Mouse (Mus musculus) heart, embryonic 11.5 days (tissue): ENCODE results near the gene Cdan1. TPM values are rescaled to one million over a fixed set of nuclear protein-coding genes. Genes with fewer than 3 reads are reported as not detected.

Source experiments
- ATAC-seq: fragments of 200-750 bp; cut with Nextera tagmentation; replicated peaks from 2 replicates; pipeline ENCODE4 v1.8.0; 2017; ENCODE audit warnings: moderate library complexity; ENCODE audit not compliant: insufficient number of reproducible peaks, low FRiP score, low TSS enrichment
- H3K27ac ChIP-seq: fragments of 300-500 bp; sonication (generic); 2 replicates; pipeline ENCODE4 v1.5.1; 2014; ENCODE audit warnings: mild to moderate bottlenecking, low read depth, low read length
- H3K27me3 ChIP-seq: fragments of 300-500 bp; sonication (generic); 2 replicates; pipeline ENCODE4 v1.6.1; 2014; ENCODE audit warnings: mild to moderate bottlenecking, low read length, mixed read lengths; ENCODE audit not compliant: control insufficient read depth, insufficient read depth
- H3K36me3 ChIP-seq: fragments of 300-500 bp; sonication (generic); 2 replicates; pipeline ENCODE4 v1.6.1; 2014; ENCODE audit warnings: mild to moderate bottlenecking, low read length, moderate library complexity, mixed read lengths; ENCODE audit not compliant: control insufficient read depth, insufficient read depth
- H3K4me1 ChIP-seq: fragments of 300-500 bp; sonication (generic); 2 replicates; pipeline ENCODE4 v1.6.1; 2014; ENCODE audit warnings: low read length; ENCODE audit not compliant: control insufficient read depth, insufficient read depth
- H3K4me2 ChIP-seq: fragments of 300-500 bp; sonication (generic); 2 replicates; pipeline ENCODE4 v1.6.1; 2014; ENCODE audit warnings: mild to moderate bottlenecking, moderate library complexity
- H3K4me3 ChIP-seq: fragments of 300-500 bp; sonication (generic); 2 replicates; pipeline ENCODE4 v1.5.1; 2014; ENCODE audit warnings: low read depth, low read length
- H3K9ac ChIP-seq: fragments of 300-500 bp; sonication (generic); 2 replicates; pipeline ENCODE4 v1.6.1; 2014; ENCODE audit warnings: mild to moderate bottlenecking, low read depth, low read length, moderate library complexity
- H3K9me3 ChIP-seq: fragments of 300-500 bp; sonication (generic); replicated peaks from 2 replicates; pipeline ENCODE4 v1.6.1; 2016; ENCODE audit warnings: low read length; ENCODE audit not compliant: control insufficient read depth
- WGBS: fragments of 180-500 bp; shearing (Covaris S2); extraction: QIAGEN DNeasy Blood & Tissue Kit; methylation state at CpG from one replicate; pipeline ENCODE4 v1.1.7; 2014; ENCODE audit not compliant: insufficient replicate concordance; 5-methylcytosine and 5-hydroxymethylcytosine counted together
- polyA plus RNA-seq: library from polyadenylated mRNA; unstranded; fragments of >200 nt; fragmentation: Nextera tagmentation; extraction: Ambion mirVana; gene quantifications from 2 replicates; pipeline ENCODE4 v1.2.1, GENCODE M21; 2014

Gene Cdan1
- polyA plus RNA-seq, result 8.0 and 9.2 TPM in 2 replicates

- Histone ChIP-seq H3K27ac (peak within 1 kb of the TSS; percentile 58), H3K4me3 (peak within 1 kb of the TSS; percentile 86), H3K36me3 (no peaks in the 10 kb centered on the region), H3K4me1 (peaks cover 5% of the 10 kb centered on the region; the same call in 1 of the 2 replicates), H3K9ac (peak within 1 kb of the TSS; percentile 85), H3K27me3 (no peaks in the 10 kb centered on the region), H3K9me3 (no peaks in the 10 kb centered on the region), H3K4me2 (peak within 1 kb of the TSS; percentile 86)
- ATAC-seq, result peak; percentile 64
- under 1% methylated on average over 60 of the region's 71 CpGs for WGBS
Observed at GRCm38 (mm10) chr2:120849449-120850423, at the start of gene Cdan1. Gene Cdan1 (minus strand): TSS chr2:120850128.

GRCm38 (mm10) chr2:120896361-120896760 is 46.4 kb upstream of the Cdan1 start:
- Histone ChIP-seq H3K4me3 (no peak overlapping the region), H3K9ac (no peak overlapping the region), H3K4me2 (no peak overlapping the region), H3K27ac (no peak overlapping the region), H3K27me3 (no peaks in the 10 kb centered on the region), H3K9me3 (no peaks in the 10 kb centered on the region), H3K36me3 (peaks cover 15% of the 10 kb centered on the region), H3K4me1 (no peaks in the 10 kb centered on the region)
- WGBS, result 96% methylated on average over 3 of the region's 3 CpGs
- ATAC-seq, result no peak

GRCm38 (mm10) chr2:120887601-120888000 is 37.7 kb upstream of the Cdan1 start:
- peaks cover 25% of the 10 kb centered on the region for H3K36me3 ChIP-seq
- H3K9me3 ChIP-seq, result no peaks in the 10 kb centered on the region
- no peak overlapping the region for H3K27ac ChIP-seq
- H3K9ac ChIP-seq, result no peak overlapping the region
- no peak overlapping the region for H3K4me2 ChIP-seq
- H3K27me3 ChIP-seq, result no peaks in the 10 kb centered on the region
- no peaks in the 10 kb centered on the region for H3K4me1 ChIP-seq
- ATAC-seq, result no peak
- whole genome bisulfite sequencing, result 87% methylated on average over 5 of the region's 5 CpGs
- no peak overlapping the region for H3K4me3 ChIP-seq

GRCm38 (mm10) chr2:120873192-120873591 is 23.3 kb upstream of the Cdan1 start:
- H3K36me3 ChIP-seq, result peaks cover 11% of the 10 kb centered on the region

GRCm38 (mm10) chr2:120871447-120872336 is 21.8 kb upstream of the Cdan1 start:
- no peaks in the 10 kb centered on the region for H3K27me3 ChIP-seq
- H3K27ac ChIP-seq, result peak overlapping the region; percentile 83
- ATAC-seq, result no peak
- H3K36me3 ChIP-seq, result peaks cover 14% of the 10 kb centered on the region
- no peaks in the 10 kb centered on the region; the same call in 1 of the 2 replicates for H3K4me1 ChIP-seq
- no peaks in the 10 kb centered on the region for H3K9me3 ChIP-seq
- WGBS, result 67% methylated on average over 9 of the region's 9 CpGs
- no peak overlapping the region for H3K4me3 ChIP-seq
- H3K9ac ChIP-seq, result no peak overlapping the region
- H3K4me2 ChIP-seq, result no peak overlapping the region

More at GRCm38 (mm10) chr2:120873192-120873591, 23.3 kb upstream of the Cdan1 start:
- H3K4me2 ChIP-seq, result no peak overlapping the region
- H3K9me3 ChIP-seq, result no peaks in the 10 kb centered on the region
- H3K4me1 ChIP-seq, result no peaks in the 10 kb centered on the region; the same call in 1 of the 2 replicates
- no peak overlapping the region for H3K4me3 ChIP-seq
- H3K27ac ChIP-seq, result no peak overlapping the region
- no peaks in the 10 kb centered on the region for H3K27me3 ChIP-seq
- WGBS, result 86% methylated on average over 2 of the region's 2 CpGs
- no peak for ATAC-seq
- H3K9ac ChIP-seq, result no peak overlapping the region

- 90% methylated on average over 5 of the region's 5 CpGs for WGBS
- no peaks in the 10 kb centered on the region for H3K9me3 ChIP-seq
- no peak overlapping the region for H3K4me3 ChIP-seq
- H3K27ac ChIP-seq, result no peak overlapping the region
- H3K4me1 ChIP-seq, result no peaks in the 10 kb centered on the region; the same call in 1 of the 2 replicates
- no peak overlapping the region for H3K9ac ChIP-seq
- ATAC-seq, result no peak
- peaks cover 17% of the 10 kb centered on the region for H3K36me3 ChIP-seq
- H3K4me2 ChIP-seq, result no peak overlapping the region
- H3K27me3 ChIP-seq, result no peaks in the 10 kb centered on the region
Observed at GRCm38 (mm10) chr2:120867336-120867735, 17.4 kb upstream of the Cdan1 start.

GRCm38 (mm10) chr2:120866561-120866960 is 16.6 kb upstream of the Cdan1 start:
- 22% methylated on average over 1 of the region's 1 CpGs for WGBS
- Histone ChIP-seq H3K9me3 (no peaks in the 10 kb centered on the region), H3K4me1 (no peaks in the 10 kb centered on the region; the same call in 1 of the 2 replicates), H3K9ac (no peak overlapping the region), H3K4me3 (no peak overlapping the region), H3K4me2 (no peak overlapping the region), H3K36me3 (peaks cover 21% of the 10 kb centered on the region), H3K27ac (no peak overlapping the region), H3K27me3 (no peaks in the 10 kb centered on the region)
- no peak for ATAC-seq

- no peak overlapping the region for H3K4me3 ChIP-seq
- no peaks in the 10 kb centered on the region for H3K4me1 ChIP-seq
- no peaks in the 10 kb centered on the region for H3K9me3 ChIP-seq
- H3K27me3 ChIP-seq, result no peaks in the 10 kb centered on the region
- H3K9ac ChIP-seq, result no peak overlapping the region
- H3K36me3 ChIP-seq, result peaks cover 21% of the 10 kb centered on the region
- no peak overlapping the region for H3K27ac ChIP-seq
- ATAC-seq, result no peak
- H3K4me2 ChIP-seq, result no peak overlapping the region
- 94% methylated on average over 1 of the region's 1 CpGs for WGBS
Observed at GRCm38 (mm10) chr2:120863389-120863788, 13.5 kb upstream of the Cdan1 start.
